Mouse (Mus musculus): ENCODE measurements around the gene Cog5.

Cog5 gene

DNA sequence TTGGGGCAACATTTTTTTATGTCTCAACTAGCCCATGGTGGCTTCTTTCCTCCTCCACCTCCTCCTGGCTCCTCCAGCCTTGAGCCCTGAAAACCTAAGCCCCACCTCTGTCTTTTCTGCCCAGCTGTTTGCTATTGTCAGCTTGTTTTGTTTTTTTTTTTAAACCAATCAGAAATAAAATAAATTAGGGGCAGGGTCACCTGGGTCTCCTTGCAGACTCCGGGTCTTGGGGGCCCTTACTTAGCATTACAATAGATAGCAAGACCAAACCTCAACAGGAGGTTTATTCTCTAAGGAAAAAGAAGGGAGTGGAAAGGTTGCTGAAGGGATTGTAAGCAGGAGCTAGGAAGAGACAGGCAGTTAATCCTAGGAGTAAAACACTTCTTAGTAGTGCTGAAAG is 181.5 kb downstream of the Cog5 start:
- no peak for TF ChIP-seq GATA4 (IDR thresholded peaks at IDR 0.05; ENCODE audit: insufficient replicate concordance, low read length)

DNA sequence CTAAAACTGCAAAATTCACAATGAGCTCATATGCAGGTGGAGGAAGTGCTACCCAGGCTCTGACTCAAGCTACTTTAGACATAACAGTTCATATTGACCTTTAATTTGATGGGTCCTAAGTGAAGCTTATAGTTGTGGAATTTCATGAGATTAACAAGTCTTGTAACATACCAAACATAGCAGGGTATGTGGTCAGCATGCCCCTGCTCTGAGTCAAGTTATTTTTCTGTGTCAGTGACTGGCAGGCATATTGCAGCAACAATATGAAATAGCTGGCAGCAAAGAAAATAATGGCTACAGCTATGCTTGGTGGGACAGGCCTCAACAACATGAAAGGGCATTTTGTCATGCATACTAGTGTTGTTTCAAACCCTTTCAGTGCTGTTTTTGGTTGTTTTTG is 183.9 kb downstream of the Cog5 start:
- no peak for TF ChIP-seq GATA4 (IDR thresholded peaks at IDR 0.05; ENCODE audit: insufficient replicate concordance, low read length)

DNA sequence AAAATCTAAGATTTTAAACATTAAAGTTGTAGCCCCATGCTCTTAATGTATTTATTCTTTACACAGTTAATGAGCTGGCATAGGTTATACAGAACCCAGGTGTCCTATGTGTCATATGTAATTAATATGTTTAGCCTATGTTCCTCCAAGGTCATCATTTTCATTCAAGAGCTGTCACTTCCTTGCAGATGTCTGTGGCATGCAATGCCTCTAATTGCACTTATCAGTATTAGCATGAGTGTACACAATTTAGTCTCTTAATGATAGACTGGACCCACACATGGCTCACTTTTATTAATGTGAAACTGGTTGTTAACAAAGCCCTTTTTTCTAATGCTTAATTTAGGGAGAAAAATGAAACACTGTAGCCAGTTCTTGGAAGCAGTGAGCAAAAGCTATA is 184.6 kb downstream of the Cog5 start:
- no peak for TF ChIP-seq GATA4 (IDR thresholded peaks at IDR 0.05; ENCODE audit: insufficient replicate concordance, low read length)

DNA sequence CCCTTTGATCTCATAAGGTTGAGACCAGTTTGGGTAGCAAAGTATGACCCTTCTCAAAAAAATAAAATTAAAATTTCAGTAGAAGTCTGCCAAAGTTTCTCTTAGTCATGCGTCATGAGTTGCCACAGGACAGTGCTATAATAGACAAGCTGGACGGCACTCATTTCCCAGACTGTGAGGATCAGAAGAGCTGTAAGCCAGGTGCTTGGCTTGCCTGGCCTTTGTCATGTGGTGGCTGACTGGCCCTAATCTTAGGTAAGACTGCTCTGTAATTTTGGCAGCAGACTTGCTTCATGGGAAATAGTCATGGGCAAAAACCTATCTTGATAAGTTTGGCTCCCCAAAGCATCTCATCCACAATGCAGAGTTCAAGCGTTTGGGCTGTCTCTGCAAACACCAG is 191.4 kb downstream of the Cog5 start:
- TF ChIP-seq GATA4 (IDR thresholded peaks at IDR 0.05; ENCODE audit: insufficient replicate concordance, low read length): no peak

DNA sequence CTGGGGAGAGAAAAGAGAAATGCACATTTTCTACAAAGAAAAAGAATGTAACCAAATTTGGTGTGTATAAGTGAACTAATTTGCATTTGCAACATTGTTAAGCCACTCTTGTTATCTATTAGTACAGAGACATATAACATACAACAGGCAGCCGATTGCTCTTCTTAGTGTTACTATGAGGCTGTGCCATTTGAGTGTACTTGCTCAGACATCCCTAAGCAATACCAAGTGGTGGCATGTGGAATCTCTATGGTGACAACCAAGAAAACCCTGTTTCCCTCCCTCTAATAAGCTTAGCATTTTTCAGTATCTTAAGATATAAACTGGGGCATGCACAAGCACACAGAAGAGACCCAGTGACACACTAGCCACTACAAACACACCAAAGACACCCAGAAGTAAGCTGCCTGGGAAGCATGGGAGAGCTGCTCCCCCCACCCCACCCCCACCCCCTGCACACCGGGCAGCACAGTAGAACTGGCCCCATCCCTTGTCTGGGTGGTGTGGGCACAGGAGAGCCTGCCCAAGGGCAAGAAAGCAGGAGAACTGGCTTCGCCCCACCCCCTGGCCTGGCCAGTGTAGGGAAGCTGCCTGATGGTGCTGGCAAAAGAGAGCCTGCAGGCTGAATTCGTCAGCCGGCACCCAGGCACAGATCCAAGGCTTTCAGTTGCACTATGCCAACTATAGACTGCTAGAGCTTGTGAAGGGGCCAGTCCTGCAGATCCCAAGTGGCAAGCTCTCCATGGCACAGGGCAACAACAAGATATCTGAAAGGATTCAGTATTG is 194.2 kb downstream of the Cog5 start:
- TF ChIP-seq GATA4 (IDR thresholded peaks at IDR 0.05; ENCODE audit: insufficient replicate concordance, low read length): no peak

DNA sequence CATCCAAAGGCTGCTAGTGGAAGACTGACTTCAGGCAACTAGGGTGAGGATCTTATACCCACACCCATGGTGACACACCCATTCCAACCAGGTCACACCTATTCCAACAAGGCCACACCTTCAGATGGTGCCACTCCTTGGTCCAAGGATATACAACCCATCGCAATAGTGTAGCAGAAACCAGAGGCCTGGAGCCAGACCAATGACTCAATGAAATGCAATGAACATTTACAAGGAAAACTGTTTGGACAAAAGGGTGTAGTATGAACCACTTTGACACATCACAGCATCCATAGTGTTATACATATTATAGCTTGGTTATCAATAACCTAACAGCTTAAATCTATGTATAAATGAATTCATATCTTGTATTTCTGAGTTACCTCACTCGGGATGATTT is 194.9 kb downstream of the Cog5 start:
- no peak for TF ChIP-seq GATA4 (IDR thresholded peaks at IDR 0.05; ENCODE audit: insufficient replicate concordance, low read length)

DNA sequence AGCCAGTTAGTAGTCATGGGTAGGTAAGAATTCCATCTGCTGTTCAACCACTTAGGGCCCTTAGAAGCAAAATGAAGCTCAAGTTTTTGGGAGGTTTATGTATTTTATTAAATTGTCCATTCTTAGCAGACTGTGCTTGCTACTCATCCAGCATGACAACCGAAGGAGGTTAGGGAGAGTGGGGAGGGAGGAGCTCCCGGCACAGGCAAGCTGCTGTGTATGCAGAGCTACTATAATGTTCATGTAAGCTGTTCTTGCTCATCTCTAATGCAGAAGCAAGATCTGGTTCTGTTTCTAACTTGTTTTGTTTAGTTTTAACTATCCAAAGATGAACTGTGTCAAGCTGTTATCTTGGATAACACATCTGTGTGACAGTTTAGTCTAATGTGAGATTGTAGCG is 199.4 kb downstream of the Cog5 start:
- no peak for TF ChIP-seq GATA4 (IDR thresholded peaks at IDR 0.05; ENCODE audit: insufficient replicate concordance, low read length)

DNA sequence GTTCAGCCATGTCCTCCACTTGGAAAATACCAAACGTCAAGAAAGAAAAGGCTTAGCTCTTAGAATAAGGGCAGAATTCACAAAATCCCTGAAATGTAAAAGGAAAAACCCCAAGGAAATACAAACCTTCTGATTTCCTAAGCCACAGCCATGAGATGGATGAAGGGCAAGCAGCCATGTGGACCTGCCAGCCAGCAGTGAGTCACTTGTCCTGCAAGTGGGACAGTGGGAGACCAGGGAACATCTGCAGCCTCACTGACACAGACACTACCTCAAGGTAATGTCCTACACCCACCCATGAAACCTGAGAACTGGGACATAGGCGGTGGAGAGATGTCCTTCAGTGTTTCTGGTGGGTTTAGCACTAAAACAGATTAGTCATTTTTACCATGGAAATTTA is 200.1 kb downstream of the Cog5 start:
- no peak for TF ChIP-seq GATA4 (IDR thresholded peaks at IDR 0.05; ENCODE audit: insufficient replicate concordance, low read length)

DNA sequence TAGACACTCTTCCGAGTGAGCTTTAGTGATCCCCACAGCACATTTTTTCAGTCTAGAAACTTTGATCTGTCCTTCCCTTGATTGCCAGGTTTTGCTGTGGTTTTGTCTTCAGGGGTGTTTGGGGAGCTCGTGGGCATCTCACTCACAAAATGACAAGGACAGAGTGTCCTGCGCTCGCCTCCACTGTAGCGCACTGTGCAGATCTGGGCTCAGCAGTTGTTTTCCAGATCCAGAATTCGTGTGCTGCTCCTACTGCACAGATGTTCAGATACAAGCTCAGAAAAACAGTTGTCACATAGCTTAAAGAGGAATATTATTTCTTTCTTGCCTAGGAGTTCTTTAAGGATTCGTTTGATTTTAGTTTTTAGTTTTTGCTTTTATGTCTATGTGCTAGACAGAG is 203.1 kb downstream of the Cog5 start:
- TF ChIP-seq GATA4 (IDR thresholded peaks at IDR 0.05; ENCODE audit: insufficient replicate concordance, low read length): no peak

DNA sequence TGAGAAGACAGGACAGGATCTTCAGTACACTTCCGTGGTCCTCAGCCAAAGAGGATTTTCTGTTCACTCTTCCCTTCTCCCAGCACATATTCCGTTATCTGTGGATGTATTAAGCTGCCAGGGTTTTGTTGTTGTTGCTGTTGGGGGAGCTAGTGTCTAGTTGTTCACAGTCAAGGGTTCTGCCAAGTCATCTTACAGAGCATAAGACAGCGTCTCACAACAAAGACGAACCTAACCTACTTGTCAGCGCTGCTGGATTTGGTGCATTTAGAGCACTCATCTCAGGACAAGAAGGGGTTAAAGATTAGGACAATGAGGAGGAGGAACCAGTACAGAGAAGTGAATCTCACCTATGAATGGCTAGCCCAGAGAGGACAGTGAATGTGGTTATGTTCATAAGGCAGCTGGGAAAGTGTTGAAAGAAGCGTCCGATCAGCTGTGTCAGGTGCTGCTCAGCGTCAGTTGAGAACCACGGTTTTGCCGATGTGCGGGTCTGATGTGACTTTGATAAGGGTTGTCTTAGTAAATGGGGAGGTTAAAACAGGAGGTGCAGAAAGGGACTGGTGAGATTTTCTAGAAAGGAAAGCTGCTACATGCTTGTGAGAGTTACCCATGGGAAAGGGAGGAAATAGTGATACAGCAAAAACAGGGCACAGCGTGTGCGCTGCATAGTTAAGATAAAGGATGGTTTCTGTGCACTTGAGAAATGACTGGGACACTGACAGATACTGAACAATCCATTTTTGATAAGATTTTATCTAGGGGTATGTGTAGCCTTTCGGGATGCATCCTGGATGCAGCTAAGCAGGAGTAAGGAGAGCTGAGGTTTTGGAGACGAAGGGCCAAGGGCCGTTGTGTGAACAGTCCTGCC is 208.2 kb downstream of the Cog5 start:
- no peak for TF ChIP-seq GATA4 (IDR thresholded peaks at IDR 0.05; ENCODE audit: insufficient replicate concordance, low read length)

DNA sequence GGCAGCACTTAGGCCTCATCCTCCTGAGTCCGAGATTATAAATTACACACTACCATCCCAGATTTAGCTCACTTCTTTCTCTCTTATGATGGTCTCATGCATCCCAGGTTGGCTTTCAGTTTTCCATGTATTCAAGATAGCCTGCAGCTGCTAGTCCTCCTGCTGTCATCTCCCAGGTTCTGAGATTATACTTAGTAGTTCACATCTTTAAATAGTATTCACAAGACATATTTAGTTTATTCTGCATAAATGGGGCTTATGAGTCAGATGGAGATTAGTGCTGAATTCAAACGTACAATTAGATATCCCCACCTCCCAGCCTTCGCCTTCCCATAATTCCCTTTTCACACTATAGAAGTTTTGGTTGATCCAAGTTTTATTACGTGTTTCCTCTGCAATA is 222.1 kb downstream of the Cog5 start:
- TF ChIP-seq GATA4 (IDR thresholded peaks at IDR 0.05; ENCODE audit: insufficient replicate concordance, low read length): no peak

DNA sequence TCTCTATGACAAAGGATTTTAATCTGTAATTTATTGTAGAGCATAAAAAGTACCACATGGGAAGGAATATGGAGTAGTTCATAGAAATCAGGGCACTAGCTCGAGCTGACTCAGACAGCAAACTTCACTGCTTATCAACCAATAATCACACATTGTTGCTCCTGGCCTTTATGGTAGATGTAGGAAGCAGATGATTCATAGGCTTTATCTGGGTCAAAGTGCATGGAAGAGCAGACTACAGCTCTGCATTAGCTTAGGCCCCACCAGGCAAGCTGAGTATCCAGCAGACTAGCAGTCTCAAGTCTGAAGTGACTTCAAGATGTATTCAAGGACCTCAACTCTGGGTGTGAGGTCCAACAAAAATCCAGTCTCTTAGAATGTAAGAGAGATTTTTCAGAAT is 228.1 kb downstream of the Cog5 start:
- TF ChIP-seq GATA4 (IDR thresholded peaks at IDR 0.05; ENCODE audit: insufficient replicate concordance, low read length): no peak

DNA sequence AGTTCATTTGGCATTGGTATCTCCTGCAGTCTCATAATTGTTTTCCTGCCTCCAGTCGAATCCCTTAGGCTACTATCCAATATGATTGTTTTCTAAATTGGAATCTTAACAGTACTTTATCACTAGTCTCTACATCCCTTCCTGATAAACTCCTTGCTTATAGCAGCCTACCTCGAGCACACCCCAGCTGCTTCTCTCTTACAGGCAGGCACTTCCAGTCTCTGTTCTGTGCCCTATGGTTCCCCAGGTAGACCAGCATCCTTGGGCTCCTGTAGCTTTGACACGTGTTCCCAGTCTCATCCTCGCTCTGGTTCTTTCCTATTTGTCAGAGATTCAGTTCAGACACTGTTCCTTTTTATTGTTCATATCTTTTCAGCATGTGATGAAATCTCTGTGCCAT is 229.7 kb downstream of the Cog5 start:
- no peak for TF ChIP-seq GATA4 (IDR thresholded peaks at IDR 0.05; ENCODE audit: insufficient replicate concordance, low read length)

DNA sequence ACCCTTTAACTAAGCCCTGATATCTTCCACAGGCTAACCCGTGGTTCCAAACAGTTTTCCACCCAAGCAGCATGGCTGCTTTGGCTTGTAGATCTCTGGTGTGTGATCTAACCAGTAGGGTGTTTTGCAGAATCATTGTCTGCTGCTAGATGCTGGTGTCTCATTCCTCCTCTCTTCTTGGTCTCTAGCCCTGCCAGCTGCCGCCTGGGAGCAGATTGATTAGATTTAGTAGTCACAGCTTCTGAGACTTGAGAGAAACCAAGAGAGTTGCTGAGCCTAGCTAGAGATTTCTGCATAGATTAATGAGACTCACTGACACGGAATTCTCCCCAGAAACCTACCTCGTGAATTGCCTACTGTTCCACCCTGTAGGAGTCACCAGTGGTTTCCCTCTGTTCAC is 230.4 kb downstream of the Cog5 start:
- no peak for TF ChIP-seq GATA4 (IDR thresholded peaks at IDR 0.05; ENCODE audit: insufficient replicate concordance, low read length)

DNA sequence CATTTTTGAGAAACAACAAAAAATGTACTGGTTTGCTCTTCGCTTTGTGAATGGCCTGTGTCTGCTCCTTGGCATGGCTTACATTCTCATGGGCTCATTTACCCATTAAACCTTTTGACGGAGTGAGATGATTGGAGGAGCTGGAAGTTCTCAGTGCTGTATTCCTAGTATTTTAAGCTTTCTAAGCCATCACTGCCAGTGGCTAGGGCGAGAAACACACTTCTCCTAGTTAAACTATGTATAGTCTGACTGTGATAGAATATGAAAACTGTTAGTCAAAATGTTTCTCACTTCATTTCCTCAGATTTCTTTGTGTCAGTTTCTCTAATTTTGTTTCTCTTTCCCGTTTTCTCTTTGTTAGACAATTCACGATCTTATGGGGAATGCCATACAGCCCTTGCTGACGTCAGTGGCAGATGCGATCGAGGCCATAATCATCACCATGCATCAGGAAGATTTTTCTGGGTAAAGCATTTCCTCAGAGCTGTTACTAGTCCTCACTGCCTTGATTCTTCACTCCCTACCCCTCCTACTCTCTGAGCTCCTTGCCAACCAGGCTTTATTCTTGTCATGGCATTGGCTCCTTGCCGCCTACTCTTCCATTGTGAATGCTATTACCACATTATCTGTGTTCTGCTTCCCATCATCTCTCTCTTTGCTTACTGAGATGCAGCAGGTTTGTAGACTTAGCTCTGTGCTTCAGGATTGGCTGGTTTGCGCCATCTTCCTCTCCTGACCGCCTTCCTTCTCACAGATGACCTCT is 231.4 kb downstream of the Cog5 start:
- TF ChIP-seq GATA4 (IDR thresholded peaks at IDR 0.05; ENCODE audit: insufficient replicate concordance, low read length): no peak

DNA sequence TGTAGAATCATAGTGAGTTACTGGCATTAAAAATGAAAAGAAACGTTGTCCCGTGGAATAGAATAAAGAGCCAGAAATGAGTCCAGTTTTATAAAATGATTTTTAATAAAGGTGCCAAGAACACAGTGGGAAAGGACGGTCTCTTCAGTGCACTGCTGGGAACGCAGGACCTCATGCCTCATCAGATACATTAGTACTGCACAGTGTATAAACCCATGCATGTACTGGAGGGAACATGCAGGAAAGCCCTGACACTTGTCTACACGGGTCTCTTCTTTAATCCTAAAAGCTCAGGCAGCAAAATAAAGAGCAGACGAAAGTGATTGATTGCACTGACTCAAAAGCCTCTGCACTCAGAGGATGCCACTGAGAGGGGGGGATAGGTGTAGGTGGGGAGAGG is 236.0 kb downstream of the Cog5 start:
- no peak for TF ChIP-seq GATA4 (IDR thresholded peaks at IDR 0.05; ENCODE audit: insufficient replicate concordance, low read length)

All from liver, adult (tissue).